Mouse (Mus musculus) central nervous system, embryonic 11.5 days (tissue): ENCODE data around the gene Abcc4. TPM values are rescaled to one million over a fixed set of nuclear protein-coding genes. Genes with fewer than 3 reads are reported as not detected.

Experiments
- polyA plus RNA-seq: library from polyadenylated mRNA; depleted of rRNA; stranded (reverse); fragments of >200 nt; gene quantifications from 2 replicates; pipeline ENCODE4 v1.2.3, GENCODE M21; 2012; rRNA removed

Abcc4 gene
- polyA plus RNA-seq = 1.9 and 2.4 TPM in 2 replicates

GRCm38 (mm10) chr14:118705808-118706731 is at the start of gene Abcc4:
Gene Abcc4 (minus strand): TSS chr14:118706219.

Other genes starting within 250 kb of the Abcc4 start
- 0.06 and 0.30 TPM in 2 replicates for gene Cldn10, start 81.7 kb upstream of the Abcc4 start, polyA plus RNA-seq
- 66.8 and 74.4 TPM in 2 replicates for gene Dzip1, start 219.2 kb upstream of the Abcc4 start, polyA plus RNA-seq
- 17.2 and 17.6 TPM in 2 replicates for gene Dnajc3, start 231.8 kb upstream of the Abcc4 start, polyA plus RNA-seq